Mouse (Mus musculus) CH12F3 (cell line): ENCODE results near the gene Vmn1r40.

Experiments
- in situ Hi-C: fragments of 300-500 bp; cut with MboI; formaldehyde crosslinking; loops from 2 replicates; pipeline ENCODE4 v1.14.3; 2020; ENCODE audit warnings: low sequenced_read_pairs

The Vmn1r40 gene

GRCm38 (mm10) chr6:89742811-89743210 lies 35.5 kb downstream of the Vmn1r40 start:
- in situ Hi-C loops: no loop called here
